Mouse (Mus musculus): ENCODE data around the gene Clic3.
A peak's percentile ranks its signal among the peaks of the same experiment; 100 is the strongest.

The Clic3 gene

GRCm38 (mm10) chr2:25484901-25485647 lies 28.4 kb downstream of the Clic3 start:
- no peak for DNase-seq

- DNase-seq: no peak
These were observed 31.5 kb downstream of the Clic3 start for GRCm38 (mm10) chr2:25487965-25488670.

- DNase-seq: no peak
These were observed 32.0 kb downstream of the Clic3 start for GRCm38 (mm10) chr2:25488671-25489068.

GRCm38 (mm10) chr2:25492988-25493387 lies 36.4 kb downstream of the Clic3 start:
- DNase-seq: no peak

- no peak for DNase-seq
These were observed 36.9 kb downstream of the Clic3 start, which contains the start of gene Lcn12 for GRCm38 (mm10) chr2:25493476-25493961. TSS of gene Lcn12 (minus strand) at chr2:25493911.

GRCm38 (mm10) chr2:25496462-25496861 lies 39.8 kb downstream of the Clic3 start:
- no peak for DNase-seq

GRCm38 (mm10) chr2:25497846-25498575 lies 41.4 kb downstream of the Clic3 start:
- DNase-seq: no peak

GRCm38 (mm10) chr2:25498622-25499478 lies 42.2 kb downstream of the Clic3 start:
- DNase-seq: no peak

- DNase-seq: no peak
These were observed 43.5 kb downstream of the Clic3 start for GRCm38 (mm10) chr2:25500071-25500575.

- peak; percentile 72 to 81 for DNase-seq
These were observed 44.2 kb downstream of the Clic3 start, which contains the start of gene Fbxw5 for GRCm38 (mm10) chr2:25500576-25501405. TSS of gene Fbxw5 (plus strand) at chr2:25500750.

GRCm38 (mm10) chr2:25501593-25502486 lies 45.2 kb downstream of the Clic3 start, which contains the start of gene C8g:
TSS of gene C8g (minus strand) at chr2:25501719.
- no peak for DNase-seq

- DNase-seq: no peak
These were observed 46.1 kb downstream of the Clic3 start for GRCm38 (mm10) chr2:25502726-25503125.

GRCm38 (mm10) chr2:25504538-25504937 lies 47.9 kb downstream of the Clic3 start:
- no peak for DNase-seq

- no peak for DNase-seq
These were observed 48.4 kb downstream of the Clic3 start for GRCm38 (mm10) chr2:25505000-25505399.

GRCm38 (mm10) chr2:25505860-25506259 lies 49.2 kb downstream of the Clic3 start:
- no peak for DNase-seq

- DNase-seq: no peak
These were observed 50.3 kb downstream of the Clic3 start for GRCm38 (mm10) chr2:25506964-25507363.

All from thymus, adult 18-20 months (tissue).